Mouse (Mus musculus) liver (tissue): ENCODE results near the gene Rlf.

Experiments
- DNase-seq: peaks from one replicate; pipeline ENCODE4 v3.0.0-alpha.2; 2020; ENCODE audit warnings: mixed read lengths

Gene Rlf

DNA sequence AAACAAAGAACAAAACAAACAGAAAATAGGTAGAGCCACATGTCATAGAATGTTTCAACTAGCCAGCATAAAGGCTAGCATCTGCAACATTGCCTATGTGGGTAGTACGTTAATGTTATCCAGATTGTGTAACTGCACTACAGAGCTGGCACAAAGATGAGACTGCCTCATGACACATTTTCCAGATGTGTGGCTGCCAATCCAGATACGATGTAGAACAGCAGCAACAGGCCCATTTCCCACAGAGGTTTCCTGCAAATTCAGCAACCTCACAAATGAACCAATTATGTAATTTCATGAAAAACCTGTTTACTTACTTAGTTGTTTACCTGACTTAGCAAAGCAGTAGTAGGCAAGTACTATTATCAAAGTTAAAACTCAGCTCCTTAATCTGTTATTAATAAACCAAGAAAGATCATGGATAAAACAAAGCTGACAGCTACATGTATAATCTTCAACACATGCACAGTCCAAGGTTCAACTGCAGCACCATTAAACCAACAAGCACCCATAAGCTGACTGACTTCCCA, 51.3 kb downstream of the Rlf start:
- DNase-seq = no peak

DNA sequence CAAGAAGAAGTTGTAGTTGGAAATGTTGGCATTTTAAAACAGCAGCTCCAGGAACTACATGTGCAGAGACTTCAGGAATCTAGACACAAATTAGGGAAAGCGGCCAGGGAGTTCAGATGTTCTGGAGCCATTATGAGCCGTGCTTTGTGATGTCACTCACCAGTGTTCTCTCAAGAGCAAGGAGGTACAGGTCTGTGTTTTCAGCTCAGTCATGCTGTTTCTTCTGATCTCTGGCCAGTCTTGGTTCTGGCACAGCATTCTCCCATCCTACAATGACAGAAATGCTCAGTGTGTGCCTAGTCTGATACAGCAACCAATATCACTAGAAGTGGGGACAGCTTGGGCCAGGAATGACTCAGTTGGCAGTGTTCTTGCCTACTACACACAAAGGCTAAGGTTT, 105.8 kb downstream of the Rlf start, which contains the start of gene Tmco2:
Tmco2 (minus strand) TSS at position 101 of the 400 bp plus-strand sequence.
- no peak for DNase-seq

GRCm38 (mm10) chr4:121103304-121103703, 111.6 kb downstream of the Rlf start:
- DNase-seq = no peak

DNA sequence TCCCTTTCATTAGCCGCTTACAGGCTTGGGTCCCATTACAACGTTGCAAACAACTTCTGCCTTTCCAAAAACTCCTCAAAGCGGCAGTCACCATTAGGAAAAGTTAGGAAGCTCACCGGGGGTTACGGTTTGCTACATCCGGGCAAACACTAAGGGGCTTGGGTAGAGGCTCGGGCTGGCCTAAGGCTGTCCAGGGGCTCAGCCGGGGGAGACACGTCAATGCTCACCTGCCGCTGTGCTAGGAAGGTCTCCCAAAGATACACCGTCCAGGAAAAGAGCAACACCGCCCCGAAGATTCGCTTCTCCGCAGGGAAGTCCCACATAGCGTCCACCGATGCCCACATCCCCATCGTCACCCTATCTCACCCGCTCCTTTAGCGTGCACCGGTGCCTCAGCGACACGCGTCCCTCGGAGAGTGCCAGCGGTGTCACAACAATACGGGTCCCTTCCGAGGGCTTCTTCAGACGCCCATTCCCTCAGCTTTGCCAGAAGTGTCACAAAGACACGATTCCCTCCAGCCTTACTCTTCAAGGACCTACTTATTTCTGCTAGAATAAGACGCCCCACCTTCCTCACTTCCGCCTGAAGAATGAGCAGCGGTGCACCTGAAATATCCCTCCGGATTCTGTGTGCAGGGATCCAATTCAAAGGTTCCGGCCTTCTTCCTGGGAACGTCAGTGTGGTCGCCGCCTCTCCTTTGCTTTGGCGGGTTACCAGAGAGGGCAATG, 117.1 kb downstream of the Rlf start, which contains the start of gene Zmpste24:
Zmpste24 (minus strand) TSS at position 592 of the 729 bp plus-strand sequence.
- DNase-seq = peak; percentile 83
